Mouse (Mus musculus) kidney, postnatal 10 days (tissue): ENCODE results near the gene Pecr.
"Not testable (repeated sequence)": the region's sequence is repeated elsewhere in the genome, so short reads cannot be mapped to it uniquely, and the experiment has no call there.

Experiments used
- DNase-seq: peaks from one replicate; pipeline ENCODE4 v3.0.0; 2021; ENCODE audit warnings: mixed read lengths

Gene Pecr

GRCm38 (mm10) chr1:72232592-72232991 is 51.5 kb downstream of the Pecr start:
- DNase-seq, result not testable (repeated sequence)

- DNase-seq, result no peak
Observed at GRCm38 (mm10) chr1:72228974-72229373, 55.1 kb downstream of the Pecr start.

GRCm38 (mm10) chr1:72227546-72227945 is 56.6 kb downstream of the Pecr start:
- no peak for DNase-seq

GRCm38 (mm10) chr1:72226887-72227481 is 57.1 kb downstream of the Pecr start:
- DNase-seq, result no peak

- peak; percentile 50 for DNase-seq
Observed at GRCm38 (mm10) chr1:72226172-72226886, 57.8 kb downstream of the Pecr start.

GRCm38 (mm10) chr1:72225720-72226171 is 58.4 kb downstream of the Pecr start:
- DNase-seq, result peak; percentile 89

GRCm38 (mm10) chr1:72225054-72225718 is 58.9 kb downstream of the Pecr start:
- peak; percentile 11 for DNase-seq

- DNase-seq, result no peak
Observed at GRCm38 (mm10) chr1:72220008-72220407, 64.1 kb downstream of the Pecr start.

- DNase-seq, result no peak
Observed at GRCm38 (mm10) chr1:72219116-72219515, 65.0 kb downstream of the Pecr start.

GRCm38 (mm10) chr1:72218626-72219025 is 65.5 kb downstream of the Pecr start:
- no peak for DNase-seq

GRCm38 (mm10) chr1:72216761-72217160 is 67.4 kb downstream of the Pecr start:
- DNase-seq, result no peak

GRCm38 (mm10) chr1:72215174-72215573 is 68.9 kb downstream of the Pecr start:
- no peak for DNase-seq

- no peak for DNase-seq
Observed at GRCm38 (mm10) chr1:72214470-72214961, 69.6 kb downstream of the Pecr start.

GRCm38 (mm10) chr1:72213954-72214353 is 70.2 kb downstream of the Pecr start:
- DNase-seq, result no peak

- peak; percentile 74 for DNase-seq
Observed at GRCm38 (mm10) chr1:72211701-72212699, 72.1 kb downstream of the Pecr start, which contains the start of gene Mreg. Gene Mreg (minus strand): TSS chr1:72212307.

GRCm38 (mm10) chr1:72210803-72211679 is 73.1 kb downstream of the Pecr start:
- DNase-seq, result no peak
